Mouse (Mus musculus) ovary, adult 18-20 months (tissue): ENCODE data around the gene Fars2.
"Not testable (repeated sequence)": the region's sequence is repeated elsewhere in the genome, so short reads cannot be mapped to it uniquely, and the experiment has no call there.

Experiments used
- DNase-seq: peaks from one replicate; pipeline ENCODE4 v3.0.0; 2022; ENCODE audit warnings: low spot score, mixed read lengths

Fars2 gene

GRCm38 (mm10) chr13:36368799-36369198 lies 251.6 kb downstream of the Fars2 start:
- DNase-seq = no peak

DNA sequence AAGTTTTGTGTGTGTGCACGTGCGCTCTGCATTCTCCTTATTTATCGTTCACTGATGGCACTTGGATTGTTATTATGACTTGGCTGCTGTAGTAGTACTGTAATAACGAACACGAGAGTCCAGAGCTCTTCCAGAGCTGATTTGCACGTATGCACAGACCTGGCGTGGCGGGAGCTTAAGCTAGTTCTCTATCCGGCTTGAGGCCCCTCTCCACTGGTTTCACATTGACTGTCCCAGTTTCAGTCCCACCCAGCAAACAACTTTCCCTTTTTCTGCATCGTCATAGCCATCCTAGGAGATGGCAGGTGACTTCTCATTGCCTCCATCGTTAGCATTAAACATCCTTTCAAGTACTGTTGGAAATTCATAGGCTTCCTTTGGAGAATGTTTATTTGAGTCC lies 252.2 kb downstream of the Fars2 start:
- no peak for DNase-seq

DNA sequence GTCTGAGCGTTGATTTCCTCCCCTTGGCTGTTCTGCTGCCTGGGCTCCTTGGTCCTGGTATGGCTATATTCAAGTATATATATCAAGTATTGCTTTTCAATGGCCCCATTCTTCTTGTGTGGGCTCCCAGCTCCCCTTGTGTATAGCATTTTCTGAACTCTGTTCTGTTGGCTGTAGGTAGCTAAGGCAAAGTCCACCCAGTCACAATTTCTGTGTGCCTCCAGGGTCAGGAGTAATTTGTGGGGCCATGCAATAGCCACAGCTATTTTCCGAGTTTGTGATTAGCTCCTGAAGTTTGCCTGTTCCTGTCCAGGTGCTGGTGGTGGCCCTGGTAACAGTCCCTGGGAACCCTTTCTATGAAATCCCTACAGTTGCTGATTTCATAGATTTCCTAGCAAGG lies 266.0 kb downstream of the Fars2 start:
- no peak for DNase-seq

GRCm38 (mm10) chr13:36386074-36386473 lies 268.9 kb downstream of the Fars2 start:
- no peak for DNase-seq

DNA sequence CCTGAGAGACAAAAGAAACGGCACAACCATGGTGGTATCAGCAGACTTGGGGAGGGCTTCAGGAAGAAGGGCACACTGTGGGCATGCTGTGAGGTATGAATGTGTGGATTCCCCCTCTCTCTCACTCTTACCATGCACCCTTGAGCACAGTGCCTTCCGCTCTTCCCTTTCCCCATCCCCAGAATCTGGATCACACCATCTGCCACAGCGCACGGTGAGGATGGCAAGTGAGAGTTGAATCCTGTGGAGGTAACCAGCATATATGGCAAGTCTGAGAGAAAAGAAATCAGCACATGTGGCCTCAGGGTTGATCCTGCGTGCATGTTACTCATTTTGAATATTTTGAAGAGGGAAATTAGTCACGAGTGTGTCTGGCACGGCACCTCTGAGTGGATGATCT lies 274.7 kb downstream of the Fars2 start:
- no peak for DNase-seq

GRCm38 (mm10) chr13:36392666-36393065 lies 275.5 kb downstream of the Fars2 start:
- DNase-seq = no peak

- no peak for DNase-seq
These were observed 283.8 kb downstream of the Fars2 start for GRCm38 (mm10) chr13:36401011-36401410.

GRCm38 (mm10) chr13:36413276-36413675 lies 296.1 kb downstream of the Fars2 start:
- no peak for DNase-seq

DNA sequence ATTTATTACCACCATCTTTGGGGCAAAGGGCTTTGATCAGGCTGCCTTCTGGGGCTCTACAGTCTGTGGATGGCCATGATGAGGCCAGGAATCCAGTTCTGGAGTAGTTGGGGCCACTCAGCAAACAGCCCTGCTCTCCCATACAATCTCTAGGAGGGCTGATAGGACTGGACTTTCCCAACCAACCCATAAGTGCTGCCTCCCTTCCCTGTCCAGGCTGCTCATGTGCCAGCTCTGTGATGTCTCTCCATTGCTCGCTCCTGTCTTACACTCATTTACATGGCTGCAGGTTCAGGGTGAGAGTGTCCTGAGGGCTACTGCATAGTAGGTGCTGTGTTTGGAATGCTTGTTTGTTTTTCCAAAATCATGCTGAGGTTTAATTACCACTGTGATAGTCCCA lies 298.0 kb downstream of the Fars2 start:
- DNase-seq = no peak

GRCm38 (mm10) chr13:36416546-36416945 lies 299.3 kb downstream of the Fars2 start:
- DNase-seq = no peak

- no peak for DNase-seq
These were observed 302.1 kb downstream of the Fars2 start for GRCm38 (mm10) chr13:36419357-36419756.

- DNase-seq = no peak
These were observed 305.2 kb downstream of the Fars2 start for GRCm38 (mm10) chr13:36422446-36422845.

DNA sequence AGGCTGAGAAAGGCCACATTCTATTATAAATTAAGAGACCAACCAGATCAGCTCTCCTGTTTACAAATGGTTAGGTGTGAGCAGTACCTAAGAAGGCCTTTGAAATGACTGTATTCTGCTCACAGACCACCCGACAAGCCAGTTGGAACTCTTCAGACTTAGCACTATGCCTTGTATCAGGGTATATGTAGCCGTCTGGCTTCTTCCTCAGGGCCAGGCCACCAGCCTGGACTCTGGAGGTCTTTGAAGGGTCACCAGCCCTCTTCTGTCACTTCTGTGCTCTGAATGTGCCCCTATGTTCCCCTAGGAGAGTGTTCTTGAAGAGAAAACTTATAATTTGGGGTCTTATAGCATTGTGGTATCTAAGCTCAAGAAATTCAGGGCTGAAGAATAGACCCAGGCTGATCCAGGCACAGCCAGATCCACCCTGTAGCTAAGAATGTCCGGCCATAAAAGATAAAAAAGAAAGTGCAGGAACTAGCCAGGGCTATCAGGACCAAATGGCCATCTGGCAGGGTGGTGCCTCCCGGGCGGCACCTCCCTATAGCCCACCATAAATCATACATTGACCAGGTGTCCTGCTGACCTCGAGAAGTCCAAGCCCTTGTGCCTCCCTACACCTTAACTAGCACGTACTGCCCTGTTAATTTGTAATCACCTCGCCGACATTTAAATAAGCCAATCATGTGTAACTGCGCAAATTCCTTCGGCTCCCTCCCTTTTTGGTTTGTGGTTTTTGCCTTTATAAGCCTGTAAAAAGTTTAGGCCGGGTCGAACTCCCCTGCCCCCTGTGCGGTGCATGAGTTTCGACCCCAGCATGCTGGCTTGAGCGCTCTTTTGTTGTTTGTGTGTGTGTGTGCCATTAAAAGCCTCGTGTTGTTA lies 308.9 kb downstream of the Fars2 start:
- not testable (repeated sequence) for DNase-seq

GRCm38 (mm10) chr13:36429500-36430189 lies 312.4 kb downstream of the Fars2 start:
- DNase-seq = no peak

GRCm38 (mm10) chr13:36430420-36431114 lies 313.4 kb downstream of the Fars2 start:
- no peak for DNase-seq

DNA sequence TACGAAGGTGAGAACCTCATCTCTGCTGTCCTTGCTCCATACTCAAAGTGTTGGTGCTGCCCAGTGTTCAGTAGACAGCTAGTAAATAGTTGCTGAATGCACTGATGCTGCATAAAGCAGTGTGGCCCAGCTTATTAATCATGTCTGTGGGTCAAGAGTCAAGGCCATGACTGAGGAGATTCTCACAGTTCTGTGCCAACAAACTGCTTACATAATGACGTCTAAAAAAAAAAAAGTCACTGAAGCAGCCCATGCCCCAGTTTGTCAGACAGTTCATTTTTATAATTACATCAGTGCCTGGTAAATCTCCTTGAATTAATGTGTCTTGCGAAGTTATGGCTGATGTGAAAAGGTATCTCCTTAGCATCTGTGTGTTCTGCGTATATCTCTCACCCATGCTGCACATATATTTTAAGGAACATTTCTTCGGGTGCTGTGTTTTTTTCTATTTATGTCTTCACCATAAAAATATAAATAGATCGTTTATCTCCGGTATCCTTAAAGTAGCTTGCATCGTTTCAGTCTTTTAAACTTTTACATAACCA lies 314.8 kb downstream of the Fars2 start:
- DNase-seq = no peak

GRCm38 (mm10) chr13:36444748-36445423 lies 327.7 kb downstream of the Fars2 start:
- DNase-seq = no peak

- DNase-seq = no peak
These were observed 330.7 kb downstream of the Fars2 start for GRCm38 (mm10) chr13:36447947-36448346.

DNA sequence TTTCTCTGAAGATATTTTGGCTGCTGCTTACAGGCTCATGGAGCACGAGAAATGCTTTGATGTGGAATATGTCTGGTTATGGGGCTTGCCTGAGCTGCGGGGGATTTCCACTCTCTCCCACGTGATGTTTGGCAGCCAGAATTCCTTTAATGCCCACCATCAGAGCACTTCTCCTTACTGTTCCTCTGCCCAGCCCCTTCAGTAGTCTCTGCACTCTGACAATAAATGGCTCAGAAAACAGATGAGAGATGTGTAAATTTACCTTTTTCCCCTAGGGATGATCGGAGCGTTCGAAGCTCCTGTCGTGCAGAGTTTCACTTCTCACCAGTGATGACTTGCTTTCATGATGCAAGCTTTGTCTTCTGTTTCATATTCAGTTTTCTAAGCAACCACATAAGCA lies 331.4 kb downstream of the Fars2 start:
- no peak for DNase-seq

- no peak for DNase-seq
These were observed 334.2 kb downstream of the Fars2 start for GRCm38 (mm10) chr13:36451437-36451836.

- DNase-seq = no peak
These were observed 343.3 kb downstream of the Fars2 start for GRCm38 (mm10) chr13:36460473-36460872.

DNA sequence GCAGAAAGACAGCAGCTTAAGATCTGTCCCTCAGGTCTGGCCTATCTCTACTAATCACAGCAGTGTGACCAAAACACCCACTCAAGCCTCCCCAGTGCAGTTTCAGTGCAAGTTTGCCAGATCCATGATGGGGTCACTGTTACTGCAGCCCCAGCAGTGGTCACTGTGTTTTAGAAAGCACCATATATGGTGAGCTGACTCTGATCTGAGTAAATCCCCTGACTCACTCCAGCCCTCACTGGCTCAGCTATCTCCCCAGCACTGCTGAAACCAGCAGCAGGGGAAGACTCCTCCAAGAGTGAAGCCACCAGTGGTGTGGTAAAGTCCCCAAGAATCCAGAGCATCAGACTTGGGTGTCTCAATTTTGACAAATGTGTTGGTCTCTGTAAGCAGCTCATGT lies 346.5 kb downstream of the Fars2 start:
- DNase-seq = no peak
